Mouse (Mus musculus) frontal cortex, adult 2 months (tissue): ENCODE measurements at regions not wholly inside any gene's neighbourhood (a gene's known extent, or its start where the extent isn't known, plus 50 kb on each side); places are given as distances from the start of the nearest gene placed in this dataset.

Source experiments
- DNase-seq, 2 experiments: peaks; one replicate each; pipeline ENCODE4 v3.0.0; 2022; ENCODE audit warnings: low spot score in 1 of 2; ENCODE audit errors: extremely low spot score in 1 of 2

DNA sequence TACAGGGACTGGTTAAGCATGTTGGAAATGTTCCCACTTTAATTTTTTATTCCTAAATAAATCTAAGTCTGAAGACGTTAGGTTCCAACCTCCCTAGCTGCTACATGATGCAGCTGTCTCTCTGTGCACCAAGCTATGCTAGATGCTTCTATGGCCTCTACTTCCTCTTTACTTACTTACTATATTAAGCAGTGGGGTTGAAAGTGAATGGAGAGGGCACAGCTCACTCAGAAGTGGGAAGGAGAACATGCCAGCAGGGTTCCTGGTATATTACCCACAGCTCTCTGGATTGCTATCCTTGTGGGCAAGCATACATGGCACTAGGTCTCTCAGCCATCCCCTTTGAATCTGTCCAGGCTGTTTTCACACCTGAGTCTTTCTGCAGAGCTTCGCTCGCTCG is 61.4 kb upstream of the Nabp1 start:
- DNase-seq: no peak

DNA sequence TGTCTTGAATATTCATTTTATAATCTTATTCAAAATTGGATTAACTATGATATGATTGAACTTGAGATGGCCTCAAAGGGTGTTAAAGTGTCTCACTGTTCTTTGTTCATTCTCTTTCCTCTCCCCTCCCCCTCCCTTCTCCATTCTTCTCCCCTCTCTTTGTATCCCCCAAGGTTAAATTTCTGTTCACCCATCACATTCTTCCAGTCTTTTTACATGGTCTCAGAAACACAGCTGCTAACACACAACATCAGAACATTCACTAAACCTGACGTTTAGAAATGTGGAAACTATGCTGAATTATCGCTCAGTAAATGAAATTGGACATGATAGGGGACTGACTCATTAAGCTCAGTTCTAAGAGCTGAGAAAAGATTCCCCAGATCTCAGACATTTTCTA is 60.6 kb upstream of the Nabp1 start:
- no peak for DNase-seq

DNA sequence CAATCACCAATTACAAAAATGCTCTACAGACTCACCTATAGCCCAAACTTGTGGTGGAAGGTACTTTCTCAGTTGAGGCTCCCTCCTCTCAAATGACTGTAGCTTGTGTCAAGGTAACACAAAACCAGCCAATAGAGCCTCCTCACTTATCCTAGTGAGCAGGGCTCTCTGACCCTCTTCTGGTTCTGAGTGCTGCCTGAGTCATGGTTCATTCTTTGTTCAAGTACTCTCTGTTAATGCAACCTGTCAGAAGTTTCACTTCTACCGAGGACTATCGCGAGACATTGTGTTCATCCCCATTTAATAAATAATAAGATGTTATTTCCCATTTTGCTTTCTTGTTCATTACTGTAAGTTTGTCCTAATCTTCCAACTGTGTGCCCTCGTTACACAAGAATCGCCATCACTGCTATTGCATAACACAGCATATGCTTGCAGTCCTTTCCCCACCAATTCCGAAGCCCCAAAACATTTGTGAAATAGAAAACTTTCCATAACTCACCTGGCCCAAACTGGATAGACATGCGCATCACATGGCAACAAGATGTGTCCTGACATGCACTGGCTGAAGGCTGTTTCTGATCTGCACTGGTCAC is 59.6 kb upstream of the Nabp1 start:
- no peak for DNase-seq

DNA sequence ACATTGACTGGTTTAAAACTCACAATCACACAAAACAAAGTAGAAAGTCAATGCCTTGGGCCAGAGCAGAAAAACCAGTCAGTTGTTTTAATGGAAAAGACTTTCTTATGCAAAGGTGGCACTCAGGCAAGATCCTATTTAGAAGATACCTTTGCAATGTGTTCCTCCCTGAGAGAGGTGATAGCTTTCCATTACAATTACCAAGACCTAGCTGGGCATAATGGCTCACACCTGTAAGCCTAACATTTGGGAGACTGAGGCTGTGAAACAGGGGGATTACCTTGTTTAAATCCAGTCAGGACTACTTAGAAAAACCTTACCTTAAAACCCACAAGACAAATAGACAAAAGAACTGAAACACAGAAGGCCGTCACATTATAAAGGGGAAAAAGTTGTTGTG is 57.9 kb upstream of the Nabp1 start:
- no peak for DNase-seq

DNA sequence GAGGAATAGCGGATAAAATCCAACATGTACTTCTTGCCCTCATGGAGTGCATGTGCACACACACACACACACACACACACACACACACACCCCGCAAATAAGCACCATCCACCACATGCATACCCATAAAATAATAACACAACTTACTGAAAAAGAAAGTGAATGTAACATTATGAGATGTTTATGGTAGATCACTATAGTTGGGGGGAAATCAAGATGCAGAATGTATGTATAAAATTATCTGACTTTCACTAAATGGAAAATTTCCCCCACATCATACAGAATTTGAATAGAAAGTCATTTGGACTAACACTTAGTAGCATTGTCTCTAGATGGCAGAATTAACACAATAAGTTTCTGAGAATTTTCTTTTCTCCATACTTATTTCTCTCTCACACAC is 57.2 kb upstream of the Nabp1 start:
- no peak for DNase-seq

DNA sequence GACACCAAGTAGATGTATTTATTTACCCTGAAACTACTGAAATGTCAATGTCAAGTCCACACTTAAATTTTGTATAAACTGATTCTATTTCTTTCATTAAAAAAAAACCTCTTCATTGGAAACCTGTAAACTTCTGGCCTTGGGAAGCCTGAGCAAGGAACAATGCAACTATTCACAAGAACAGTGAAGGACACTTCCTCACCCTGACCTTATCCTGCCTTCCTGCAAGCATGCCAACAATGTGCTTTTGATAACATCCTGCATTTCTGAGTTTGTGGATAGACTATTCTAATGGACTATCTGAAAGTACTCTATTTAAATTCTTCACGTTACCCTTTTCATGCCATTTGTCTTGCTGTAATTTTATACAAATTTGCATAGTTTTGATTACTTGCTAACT is 53.1 kb upstream of the Nabp1 start:
- DNase-seq: no peak

DNA sequence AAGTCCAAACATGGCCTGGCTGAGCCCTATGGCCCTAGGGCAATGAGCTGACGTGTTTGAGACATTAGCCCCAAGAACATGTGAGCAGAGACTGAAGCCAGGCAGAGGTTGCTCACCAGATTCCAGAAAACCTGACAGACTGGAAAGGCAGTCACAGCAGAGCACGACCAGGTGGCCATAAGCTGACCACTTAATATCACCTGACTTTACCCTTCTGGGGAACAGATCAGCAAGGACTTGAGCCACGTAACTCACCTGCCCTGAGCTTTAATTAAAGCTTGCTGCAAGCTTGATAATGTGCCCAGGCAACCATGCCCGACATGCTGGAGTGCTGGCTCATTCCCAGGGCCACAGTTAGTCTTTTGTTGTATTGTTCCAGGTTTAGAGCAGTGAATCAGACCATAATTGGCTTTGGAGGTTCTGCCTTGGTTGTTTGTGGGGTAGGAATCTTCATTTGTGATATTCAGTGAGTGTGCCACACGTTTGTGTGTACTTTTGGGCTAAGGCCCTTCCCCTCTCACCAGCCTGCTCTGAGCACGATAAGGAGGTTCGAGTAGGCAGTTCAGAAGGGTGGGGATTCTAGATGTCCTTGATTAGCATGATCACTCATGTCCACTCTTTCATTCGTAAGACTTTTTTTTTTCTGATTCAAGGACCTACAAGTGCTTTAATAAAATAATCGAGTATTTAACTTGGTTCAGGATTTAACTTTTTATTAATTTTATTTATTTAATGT is 52.1 kb upstream of the Nabp1 start:
- DNase-seq: no peak

DNA sequence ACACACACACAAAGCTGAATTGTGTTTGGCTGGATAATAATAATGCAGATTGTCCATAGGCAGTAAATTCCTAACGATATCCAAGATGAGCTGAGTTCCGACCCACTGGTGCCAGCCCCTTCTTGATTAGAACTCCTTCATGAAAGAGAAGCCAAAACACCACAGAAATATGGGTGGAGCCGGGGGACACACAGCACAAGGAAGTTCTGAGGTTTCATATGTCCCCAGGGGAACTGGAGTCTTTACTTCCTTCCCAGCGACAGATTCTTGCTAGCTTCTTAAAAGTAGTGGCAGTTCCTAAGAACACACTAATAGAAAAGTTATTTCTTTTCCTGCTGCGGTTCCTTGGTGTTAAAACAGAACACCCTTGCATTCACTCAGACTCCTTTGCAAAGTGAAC is 51.4 kb upstream of the Nabp1 start:
- DNase-seq: no peak

DNA sequence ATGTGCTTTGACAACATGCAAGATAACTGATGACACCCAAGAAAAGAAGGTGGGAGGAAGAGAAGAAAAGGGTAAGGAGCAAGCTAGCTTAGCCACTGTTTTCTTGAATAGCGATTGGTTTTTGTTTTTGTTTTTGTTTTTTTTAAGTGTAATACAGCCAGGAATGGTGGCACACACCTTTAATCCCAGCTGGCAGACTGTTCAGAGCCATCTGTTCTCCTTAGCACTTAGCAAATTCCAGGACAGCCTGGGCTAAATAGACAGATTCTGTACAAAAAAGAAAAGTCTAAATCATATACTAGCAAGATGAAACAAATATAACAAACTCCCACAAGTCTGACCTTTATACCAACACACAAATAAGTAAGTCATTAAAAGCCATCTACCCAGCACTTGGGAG is 50.4 kb upstream of the Nabp1 start:
- DNase-seq: no peak
